Mouse (Mus musculus): Measurements from ENCODE around the gene Zbtb16. TPM values are rescaled to one million over a fixed set of nuclear protein-coding genes. Genes with fewer than 3 reads are reported as not detected.
A peak's percentile ranks its signal among the peaks of the same experiment; 100 is the strongest.

Gene Zbtb16
- polyA plus RNA-seq, 1 experiment from 2014 or later: 6.8 TPM

- no peak overlapping the region for H3K4me3 ChIP-seq
- H3K4me2 ChIP-seq: no peak overlapping the region
- no peak overlapping the region for H3K9ac ChIP-seq
- H3K4me1 ChIP-seq (replicated peaks): 0 out of 2 replicates have a peak, but pooled peaks cover under 1% of the 10 kb centered on the region
- ATAC-seq (ENCODE audit: low FRiP score, low read depth): no peak
- H3K9me3 ChIP-seq: no peaks in the 10 kb centered on the region
- WGBS: 34% methylated on average over 5 of the region's 5 CpGs
- no peak overlapping the region for H3K27ac ChIP-seq (replicated peaks)
- peaks cover 5% of the 10 kb centered on the region; the same call in 1 of the 2 replicates for H3K27me3 ChIP-seq
- no peaks in the 10 kb centered on the region for H3K36me3 ChIP-seq
Measured at GRCm38 (mm10) chr9:48655525-48656169, 180.4 kb downstream of the Zbtb16 start.

GRCm38 (mm10) chr9:48654730-48655129, 181.3 kb downstream of the Zbtb16 start:
- no peaks in the 10 kb centered on the region for H3K9me3 ChIP-seq
- ATAC-seq (ENCODE audit: low FRiP score, low read depth): no peak
- WGBS: 4% methylated on average over 8 of the region's 8 CpGs
- peaks cover 2% of the 10 kb centered on the region; the same call in 1 of the 2 replicates for H3K4me1 ChIP-seq (replicated peaks)
- H3K36me3 ChIP-seq: no peaks in the 10 kb centered on the region
- peaks cover 5% of the 10 kb centered on the region; the same call in 1 of the 2 replicates for H3K27me3 ChIP-seq
- H3K9ac ChIP-seq: no peak overlapping the region
- H3K4me3 ChIP-seq: no peak overlapping the region
- H3K4me2 ChIP-seq: no peak overlapping the region
- H3K27ac ChIP-seq (replicated peaks): no peak overlapping the region

- peaks cover 5% of the 10 kb centered on the region; the same call in 1 of the 2 replicates for H3K27me3 ChIP-seq
- no peak overlapping the region for H3K27ac ChIP-seq (replicated peaks)
- no peaks in the 10 kb centered on the region for H3K36me3 ChIP-seq
- no peak overlapping the region for H3K9ac ChIP-seq
- no peaks in the 10 kb centered on the region for H3K9me3 ChIP-seq
- H3K4me2 ChIP-seq: no peak overlapping the region
- ATAC-seq (ENCODE audit: low FRiP score, low read depth): no peak
- WGBS: 53% methylated on average over 7 of the region's 7 CpGs
- no peak overlapping the region for H3K4me3 ChIP-seq
- peaks cover 14% of the 10 kb centered on the region for H3K4me1 ChIP-seq (replicated peaks)
Measured at GRCm38 (mm10) chr9:48653399-48654070, 182.5 kb downstream of the Zbtb16 start.

DNA sequence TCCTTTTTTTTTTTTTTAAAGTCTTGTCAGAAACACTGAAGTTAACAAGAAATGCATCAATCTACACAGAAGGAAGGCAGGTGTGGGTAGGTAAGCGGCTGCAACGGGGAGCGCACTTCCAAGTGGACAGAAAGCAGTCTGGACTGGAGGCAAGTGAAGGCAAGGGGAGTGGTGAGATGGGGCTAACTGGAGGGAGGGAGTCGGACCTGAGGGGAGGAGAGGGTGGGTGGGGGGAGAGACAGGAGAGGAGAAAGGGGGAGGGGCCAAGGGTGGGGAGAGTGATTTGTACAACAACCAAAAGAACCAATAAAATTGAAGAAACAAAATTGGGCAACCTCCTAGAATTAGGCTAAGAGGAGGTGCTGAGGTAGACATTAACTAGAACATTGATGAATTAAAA, 184.0 kb downstream of the Zbtb16 start:
- H3K9ac ChIP-seq: no peak overlapping the region
- no peak overlapping the region for H3K4me3 ChIP-seq
- no peak overlapping the region for H3K4me2 ChIP-seq
- 30% methylated on average over 4 of the region's 4 CpGs for WGBS
- H3K27ac ChIP-seq (replicated peaks): no peak overlapping the region
- no peaks in the 10 kb centered on the region for H3K36me3 ChIP-seq
- peaks cover 27% of the 10 kb centered on the region for H3K4me1 ChIP-seq (replicated peaks)
- H3K27me3 ChIP-seq: peaks cover 5% of the 10 kb centered on the region
- ATAC-seq (ENCODE audit: low FRiP score, low read depth): no peak
- no peaks in the 10 kb centered on the region for H3K9me3 ChIP-seq

DNA sequence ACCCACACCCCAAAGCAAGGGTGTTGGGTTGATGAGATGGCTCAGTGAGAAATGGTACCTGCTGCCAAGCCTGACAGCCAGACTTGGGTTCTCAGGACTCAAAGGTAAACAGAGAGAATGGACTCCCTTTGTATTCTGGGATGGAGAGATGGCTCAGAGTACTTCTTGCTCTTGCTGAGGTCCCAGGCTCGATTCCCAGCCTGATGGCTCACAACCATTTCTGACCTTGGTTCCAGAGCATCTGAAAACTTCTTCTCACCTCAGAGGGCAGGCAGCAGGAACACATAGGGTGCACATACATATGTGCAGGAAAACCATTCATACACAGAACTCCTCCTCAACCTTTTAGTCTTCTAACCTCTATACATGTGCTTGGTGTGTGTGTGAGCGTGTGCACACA, 185.2 kb downstream of the Zbtb16 start:
- no peak overlapping the region for H3K27ac ChIP-seq (replicated peaks)
- H3K36me3 ChIP-seq: no peaks in the 10 kb centered on the region
- no peak overlapping the region for H3K4me2 ChIP-seq
- WGBS: 70% methylated on average over 2 of the region's 2 CpGs
- H3K9me3 ChIP-seq: no peaks in the 10 kb centered on the region
- H3K4me1 ChIP-seq (replicated peaks): peaks cover 29% of the 10 kb centered on the region
- ATAC-seq (ENCODE audit: low FRiP score, low read depth): no peak
- peaks cover 5% of the 10 kb centered on the region for H3K27me3 ChIP-seq
- H3K4me3 ChIP-seq: no peak overlapping the region
- no peak overlapping the region for H3K9ac ChIP-seq

- Histone ChIP-seq H3K4me2 (peak overlapping the region; percentile 46), H3K9ac (no peak overlapping the region), H3K27me3 (peaks cover 5% of the 10 kb centered on the region), H3K9me3 (no peaks in the 10 kb centered on the region), H3K36me3 (no peaks in the 10 kb centered on the region), H3K4me1 (replicated peaks) (peaks cover 30% of the 10 kb centered on the region), H3K4me3 (no peak overlapping the region), H3K27ac (replicated peaks) (no peak overlapping the region)
- ATAC-seq (ENCODE audit: low FRiP score, low read depth): no peak
- WGBS: 28% methylated on average over 17 of the region's 17 CpGs
Measured at GRCm38 (mm10) chr9:48649851-48650685, 186.0 kb downstream of the Zbtb16 start.

DNA sequence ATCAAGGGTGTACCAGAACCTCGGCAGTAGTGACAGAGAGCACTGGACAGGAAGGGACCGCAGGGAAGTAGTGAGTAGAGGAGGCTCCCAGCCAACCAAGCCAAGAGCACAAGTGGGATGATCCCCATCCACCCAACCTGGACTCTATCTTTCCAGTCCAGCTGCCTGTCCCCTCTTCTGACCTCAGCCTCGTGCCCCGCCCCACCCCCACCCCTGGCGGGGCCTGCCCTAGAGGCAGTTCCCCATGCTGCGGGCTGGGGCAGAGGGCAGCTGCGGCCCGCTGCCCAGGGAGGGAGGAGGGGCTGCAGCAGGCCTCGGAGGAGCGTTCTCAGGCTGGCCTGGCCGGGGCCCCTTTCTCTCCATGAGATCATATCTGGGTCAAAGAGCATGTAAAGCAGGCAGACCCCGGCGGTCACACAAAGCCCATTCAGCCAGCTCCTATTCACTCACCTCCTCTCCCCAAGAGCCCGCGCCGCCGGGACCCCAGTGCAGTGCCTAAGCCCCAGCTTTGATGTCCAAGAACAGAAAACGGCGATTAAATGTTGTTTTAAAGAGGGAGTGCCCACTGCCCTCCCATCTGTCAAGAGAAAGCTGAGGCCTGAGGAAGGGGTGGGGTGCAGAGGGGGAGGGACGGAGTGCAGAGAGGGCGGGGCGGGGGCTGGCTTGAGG, 186.8 kb downstream of the Zbtb16 start:
- no peaks in the 10 kb centered on the region for H3K36me3 ChIP-seq
- no peak overlapping the region for H3K9ac ChIP-seq
- H3K27me3 ChIP-seq: peaks cover 5% of the 10 kb centered on the region
- ATAC-seq (ENCODE audit: low FRiP score, low read depth): peak; percentile 39; the same call in 1 of the 2 replicates
- 0 out of 2 replicates have a peak overlapping the region, but pooled peaks have one; percentile 26 for H3K27ac ChIP-seq (replicated peaks)
- H3K4me1 ChIP-seq (replicated peaks): peaks cover 30% of the 10 kb centered on the region
- WGBS: 3% methylated on average over 21 of the region's 22 CpGs
- peak overlapping the region; percentile 46 for H3K4me2 ChIP-seq
- no peaks in the 10 kb centered on the region for H3K9me3 ChIP-seq
- H3K4me3 ChIP-seq: peak overlapping the region; percentile 18; the same call in 1 of the 2 replicates

DNA sequence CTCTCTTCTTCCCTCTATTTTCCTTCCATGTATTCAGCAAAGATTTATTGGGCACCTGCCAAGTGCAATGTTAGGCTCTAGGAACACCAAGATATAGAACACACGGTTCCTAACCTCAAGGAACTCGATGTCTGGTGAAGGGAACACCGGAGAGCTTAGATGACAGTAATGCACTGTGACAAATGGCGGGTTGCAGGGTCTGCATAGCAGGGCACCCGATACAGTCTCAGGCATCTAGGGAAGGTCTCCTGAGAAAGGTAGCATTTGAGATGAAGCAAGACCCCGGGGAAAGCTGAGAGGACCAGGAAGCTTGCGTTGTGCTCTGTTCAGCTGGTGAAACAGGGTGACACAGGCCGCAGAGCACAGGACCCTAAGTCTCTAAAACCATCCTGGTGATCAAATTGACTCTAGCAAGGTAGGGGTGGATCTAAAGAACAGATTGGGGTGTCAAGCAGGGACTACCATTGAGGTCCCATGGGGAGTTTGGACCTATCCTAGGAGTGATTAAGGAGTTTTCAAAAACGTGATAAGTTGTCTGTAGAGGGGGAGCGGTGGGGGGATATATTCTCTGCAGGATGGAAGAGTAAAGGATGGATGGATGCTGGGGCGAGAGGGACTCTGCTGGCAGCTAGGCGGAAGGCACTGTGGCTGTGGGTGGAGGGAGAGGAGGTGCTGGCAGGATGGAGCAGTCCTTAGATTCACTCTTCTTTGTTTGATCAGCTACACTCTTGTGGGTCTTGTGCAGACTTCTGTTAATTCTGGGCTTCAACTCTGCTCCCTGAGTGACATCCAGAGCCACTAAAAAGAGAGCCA, 187.5 kb downstream of the Zbtb16 start:
- Histone ChIP-seq H3K4me3 (no peak overlapping the region), H3K27ac (replicated peaks) (0 out of 2 replicates have a peak overlapping the region, but pooled peaks have one; percentile 26), H3K36me3 (no peaks in the 10 kb centered on the region), H3K4me2 (peak overlapping the region; percentile 46), H3K9ac (no peak overlapping the region), H3K4me1 (replicated peaks) (peaks cover 30% of the 10 kb centered on the region), H3K27me3 (peaks cover 5% of the 10 kb centered on the region), H3K9me3 (no peaks in the 10 kb centered on the region)
- 28% methylated on average over 12 of the region's 12 CpGs for WGBS
- ATAC-seq (ENCODE audit: low FRiP score, low read depth): no peak

DNA sequence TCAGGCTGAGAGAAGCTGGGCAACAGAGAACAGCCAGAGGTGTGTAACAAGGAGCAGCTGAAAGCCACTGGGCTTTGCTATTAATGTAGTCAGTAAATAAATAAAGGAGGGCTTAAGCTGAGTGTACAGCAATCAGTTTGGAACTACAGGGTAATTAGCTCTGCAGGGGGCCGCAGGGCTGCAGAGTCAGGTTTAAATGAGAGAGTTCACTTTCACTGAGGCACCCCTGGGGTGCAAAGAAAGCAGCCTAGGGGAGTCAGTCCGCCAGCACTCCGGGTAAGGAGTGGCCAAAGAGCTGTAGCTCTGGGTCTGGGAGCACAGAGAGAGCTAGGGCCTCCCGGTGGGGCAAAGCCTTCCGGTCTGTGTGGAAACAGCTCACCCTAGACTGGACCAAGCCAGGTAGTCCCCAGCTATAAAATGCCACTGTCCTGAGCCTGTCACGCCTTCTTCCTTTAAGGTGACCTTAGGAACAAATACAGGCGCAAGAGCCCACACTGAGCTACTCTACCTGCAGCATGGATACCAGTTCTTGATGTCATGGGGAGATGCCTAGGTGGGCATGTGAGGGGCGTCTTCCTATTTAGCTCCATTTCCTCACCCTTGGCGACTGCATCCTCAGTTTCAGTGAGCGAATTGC, 188.3 kb downstream of the Zbtb16 start:
- Histone ChIP-seq H3K27me3 (peaks cover 3% of the 10 kb centered on the region), H3K9me3 (no peaks in the 10 kb centered on the region), H3K27ac (replicated peaks) (no peak overlapping the region), H3K4me1 (replicated peaks) (peaks cover 30% of the 10 kb centered on the region), H3K4me3 (no peak overlapping the region), H3K9ac (no peak overlapping the region), H3K4me2 (no peak overlapping the region), H3K36me3 (no peaks in the 10 kb centered on the region)
- ATAC-seq (ENCODE audit: low FRiP score, low read depth): no peak
- 28% methylated on average over 10 of the region's 10 CpGs for WGBS

GRCm38 (mm10) chr9:48646781-48647647, 189.0 kb downstream of the Zbtb16 start:
- Histone ChIP-seq H3K9ac (no peak overlapping the region), H3K4me1 (replicated peaks) (peaks cover 30% of the 10 kb centered on the region), H3K4me2 (no peak overlapping the region), H3K9me3 (no peaks in the 10 kb centered on the region), H3K4me3 (no peak overlapping the region), H3K27me3 (peaks cover 3% of the 10 kb centered on the region), H3K36me3 (no peaks in the 10 kb centered on the region), H3K27ac (replicated peaks) (no peak overlapping the region)
- WGBS: 50% methylated on average over 15 of the region's 16 CpGs
- ATAC-seq (ENCODE audit: low FRiP score, low read depth): no peak

Measured in hindbrain, embryonic 15.5 days (tissue).